Mouse (Mus musculus): ENCODE measurements around the gene 2900011O08Rik.

- TF ChIP-seq CTCF (IDR thresholded peaks at IDR 0.05; ENCODE audit: control insufficient read depth, insufficient read depth, low read length) = no peak
- TF ChIP-seq POLR2A (IDR thresholded peaks at IDR 0.05; ENCODE audit: borderline replicate concordance, control insufficient read depth, low read depth, low read length) = no peak
Measured at GRCm38 (mm10) chr16:13940847-13941395, 45.5 kb upstream of the 2900011O08Rik start.
